Mouse (Mus musculus) midbrain, embryonic 15.5 days (tissue): Measurements from ENCODE around the gene Lrg1. TPM values are rescaled to one million over a fixed set of nuclear protein-coding genes. Genes with fewer than 3 reads are reported as not detected.

Experiments
- ATAC-seq: fragments of 200-750 bp; cut with Nextera tagmentation; replicated peaks from 2 replicates; pipeline ENCODE4 v1.8.0; 2017; ENCODE audit warnings: moderate TSS enrichment
- H3K27ac ChIP-seq: fragments of 300-500 bp; sonication (generic); 2 replicates; pipeline ENCODE4 v1.5.1; 2015; ENCODE audit warnings: mild to moderate bottlenecking, inconsistent platforms
- H3K27me3 ChIP-seq: fragments of 300-500 bp; sonication (generic); replicated peaks from 2 replicates; pipeline ENCODE4 v1.6.1; 2015; ENCODE audit warnings: inconsistent platforms
- H3K36me3 ChIP-seq: fragments of 300-500 bp; sonication (generic); replicated peaks from 2 replicates; pipeline ENCODE4 v1.6.1; 2015; ENCODE audit warnings: inconsistent platforms
- H3K4me1 ChIP-seq: fragments of 300-500 bp; sonication (generic); 2 replicates; pipeline ENCODE4 v1.6.1; 2015; ENCODE audit warnings: inconsistent platforms
- H3K4me2 ChIP-seq: fragments of 300-500 bp; sonication (generic); 2 replicates; pipeline ENCODE4 v1.6.1; 2015; ENCODE audit warnings: inconsistent platforms, mild to moderate bottlenecking, moderate library complexity
- H3K4me3 ChIP-seq: fragments of 300-500 bp; sonication (generic); 2 replicates; pipeline ENCODE4 v1.5.1; 2015; ENCODE audit warnings: mild to moderate bottlenecking, inconsistent platforms
- H3K9ac ChIP-seq: fragments of 300-500 bp; sonication (generic); 2 replicates; pipeline ENCODE4 v1.6.1; 2015; ENCODE audit warnings: mild to moderate bottlenecking, inconsistent platforms
- H3K9me3 ChIP-seq: fragments of 300-500 bp; sonication (generic); 2 replicates; pipeline ENCODE4 v1.6.1; 2016; ENCODE audit warnings: inconsistent platforms
- WGBS: fragments of 180-500 bp; shearing (Covaris S2); methylation state at CpG from one replicate; pipeline ENCODE4 v1.1.7; 2015; ENCODE audit warnings: mixed read lengths; 5-methylcytosine and 5-hydroxymethylcytosine counted together
- polyA plus RNA-seq: library from polyadenylated mRNA; unstranded; fragments of >200 nt; fragmentation: Nextera tagmentation; extraction: Ambion mirVana; gene quantifications from 2 replicates; pipeline ENCODE4 v1.2.1, GENCODE M21; 2015

The Lrg1 gene
- polyA plus RNA-seq, 1 experiment from 2014 or later = 0.12 TPM

- Histone ChIP-seq H3K9me3 (no peaks in the 10 kb centered on the region), H3K27ac (no peak overlapping the region; the same call in 1 of the 2 replicates), H3K4me3 (no peak overlapping the region), H3K4me2 (peak overlapping the region; percentile 37), H3K9ac (no peak overlapping the region), H3K36me3 (peaks cover 23% of the 10 kb centered on the region), H3K4me1 (peaks cover 35% of the 10 kb centered on the region), H3K27me3 (no peaks in the 10 kb centered on the region)
- ATAC-seq = 0 out of 2 replicates have a peak, but pooled peaks have one; percentile 3
- 23% methylated on average over 20 of the region's 21 CpGs for WGBS
These were observed 11.9 kb upstream of the Lrg1 start for GRCm38 (mm10) chr17:56133457-56134363.

DNA sequence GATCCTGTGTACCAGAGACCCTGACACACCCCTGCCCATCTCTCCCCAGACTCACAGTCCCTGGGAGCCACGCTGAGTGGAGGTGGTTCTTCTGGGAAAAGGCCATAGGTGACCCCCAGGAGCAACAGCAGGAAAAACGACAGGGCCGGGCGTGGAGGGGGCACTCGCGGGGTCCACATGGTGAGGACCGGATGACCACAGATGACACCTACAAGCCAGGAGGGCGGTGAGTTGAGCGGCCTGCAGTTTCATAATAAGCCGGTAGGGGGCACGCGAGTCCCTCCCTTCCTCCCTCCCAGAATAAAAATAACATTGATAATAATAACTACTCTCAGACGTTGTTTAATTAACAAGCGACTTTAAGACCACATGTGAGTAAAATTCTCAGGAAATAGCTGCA is 10.9 kb upstream of the Lrg1 start:
- WGBS = 5% methylated on average over 14 of the region's 14 CpGs

DNA sequence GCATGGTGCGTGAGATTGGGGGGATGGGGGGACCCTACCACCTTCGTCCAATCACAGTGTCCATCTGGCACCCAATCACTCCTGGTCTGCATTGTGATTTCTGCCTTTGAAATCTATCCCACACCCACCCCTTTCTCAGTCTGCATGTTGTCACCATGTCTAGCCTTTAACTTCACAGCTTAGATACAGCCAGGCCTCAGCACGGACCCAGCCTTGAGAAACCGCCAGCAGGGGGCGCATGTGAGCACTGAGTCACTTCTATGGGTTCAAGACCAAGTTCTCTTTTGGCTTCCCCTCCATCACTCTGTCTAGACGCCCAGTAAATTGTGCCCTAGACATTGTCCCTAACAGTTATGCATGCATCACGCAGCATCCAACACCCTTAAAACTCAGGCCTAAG is 10.0 kb upstream of the Lrg1 start:
- Histone ChIP-seq H3K27ac (no peak overlapping the region), H3K9me3 (no peaks in the 10 kb centered on the region), H3K36me3 (peaks cover 38% of the 10 kb centered on the region), H3K4me3 (no peak overlapping the region), H3K27me3 (no peaks in the 10 kb centered on the region), H3K4me2 (no peak overlapping the region), H3K4me1 (peaks cover 23% of the 10 kb centered on the region), H3K9ac (no peak overlapping the region)
- ATAC-seq = peak; percentile 21; the same call in 1 of the 2 replicates
- WGBS = 38% methylated on average over 7 of the region's 7 CpGs

More for the DNA sequence above, 10.9 kb upstream of the Lrg1 start:
- no peak overlapping the region for H3K4me2 ChIP-seq
- no peak overlapping the region for H3K4me3 ChIP-seq
- ATAC-seq = no peak
- H3K4me1 ChIP-seq = peaks cover 25% of the 10 kb centered on the region
- peaks cover 31% of the 10 kb centered on the region for H3K36me3 ChIP-seq
- H3K9ac ChIP-seq = no peak overlapping the region
- no peak overlapping the region for H3K27ac ChIP-seq
- no peaks in the 10 kb centered on the region for H3K9me3 ChIP-seq
- no peaks in the 10 kb centered on the region for H3K27me3 ChIP-seq

DNA sequence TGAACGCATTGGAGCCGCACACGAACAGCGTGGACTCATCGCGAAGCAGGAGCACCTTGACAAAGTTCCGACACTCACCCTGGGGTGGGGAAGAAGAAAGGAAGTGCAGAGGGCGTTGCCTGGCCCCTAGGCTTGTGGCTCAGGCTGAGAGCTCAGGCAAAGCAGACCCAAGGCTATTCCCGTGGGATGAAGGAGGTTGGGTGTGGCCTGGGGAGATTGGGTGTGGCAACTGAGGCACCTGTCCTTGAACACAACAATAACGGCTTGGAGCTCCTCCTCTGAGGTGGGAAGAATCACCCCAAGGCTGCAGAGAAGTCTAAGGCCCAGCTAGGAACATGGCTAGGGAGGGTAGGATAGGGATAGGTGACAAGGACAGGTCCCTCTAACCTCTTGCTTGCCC is 9.3 kb upstream of the Lrg1 start:
- no peak for ATAC-seq

DNA sequence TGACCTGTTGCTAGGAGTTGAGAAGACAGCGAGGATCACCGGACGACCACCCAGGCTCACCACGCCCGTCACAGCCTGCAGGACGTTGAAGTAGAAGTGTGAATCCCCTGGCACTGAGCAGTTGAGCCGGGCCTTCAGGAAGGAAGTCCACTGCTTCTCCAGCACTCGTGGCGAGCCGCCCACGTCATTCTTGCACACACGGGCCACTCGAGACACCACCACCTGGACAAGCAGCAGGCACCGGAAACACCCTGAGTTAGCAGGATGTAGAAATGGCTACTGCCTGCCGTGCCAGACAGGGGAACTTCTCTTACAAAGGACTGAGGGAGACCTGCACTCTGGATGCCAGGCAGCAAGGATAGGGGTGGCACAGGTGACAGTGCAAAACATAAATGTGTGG is 6.4 kb upstream of the Lrg1 start:
- H3K9ac ChIP-seq = no peak overlapping the region
- H3K27me3 ChIP-seq = peaks cover 19% of the 10 kb centered on the region
- H3K4me1 ChIP-seq = peaks cover 7% of the 10 kb centered on the region; the same call in 1 of the 2 replicates
- H3K4me3 ChIP-seq = no peak overlapping the region
- H3K36me3 ChIP-seq = peaks cover 56% of the 10 kb centered on the region
- ATAC-seq = no peak
- WGBS = 87% methylated on average over 15 of the region's 15 CpGs
- H3K27ac ChIP-seq = no peak overlapping the region
- no peaks in the 10 kb centered on the region for H3K9me3 ChIP-seq
- H3K4me2 ChIP-seq = no peak overlapping the region

More for the DNA sequence above, 9.3 kb upstream of the Lrg1 start:
- H3K4me1 ChIP-seq = peaks cover 23% of the 10 kb centered on the region
- H3K27ac ChIP-seq = no peak overlapping the region
- H3K9ac ChIP-seq = no peak overlapping the region
- no peaks in the 10 kb centered on the region for H3K9me3 ChIP-seq
- WGBS = 91% methylated on average over 10 of the region's 10 CpGs
- no peak overlapping the region for H3K4me2 ChIP-seq
- peaks cover 43% of the 10 kb centered on the region for H3K36me3 ChIP-seq
- H3K27me3 ChIP-seq = no peaks in the 10 kb centered on the region
- H3K4me3 ChIP-seq = no peak overlapping the region

DNA sequence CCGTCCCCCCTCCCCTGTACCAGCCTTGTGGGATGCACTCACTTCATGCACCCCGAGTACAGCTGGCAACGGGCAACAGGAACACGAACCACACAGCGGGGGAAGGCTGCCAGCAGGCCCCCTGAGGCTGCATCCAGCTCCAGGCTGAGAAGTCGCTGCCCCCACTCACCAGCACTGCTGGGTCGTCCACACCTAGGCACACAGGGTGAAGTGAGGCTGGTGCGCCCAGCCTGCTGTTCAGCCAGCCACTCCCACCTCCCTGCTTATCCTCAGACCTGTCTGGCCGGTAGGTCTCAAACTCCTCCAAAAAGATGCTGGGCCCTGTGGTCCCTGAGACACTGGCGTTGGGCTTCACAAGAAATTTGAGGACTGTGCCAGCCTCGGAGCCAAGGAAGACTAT is 4.4 kb upstream of the Lrg1 start:
- H3K4me3 ChIP-seq = no peak overlapping the region
- no peak overlapping the region for H3K4me2 ChIP-seq
- H3K36me3 ChIP-seq = peaks cover 63% of the 10 kb centered on the region
- peaks cover 7% of the 10 kb centered on the region; the same call in 1 of the 2 replicates for H3K9me3 ChIP-seq
- no peak overlapping the region for H3K9ac ChIP-seq
- H3K4me1 ChIP-seq = no peaks in the 10 kb centered on the region; the same call in 1 of the 2 replicates
- ATAC-seq = no peak
- H3K27me3 ChIP-seq = peaks cover 35% of the 10 kb centered on the region
- no peak overlapping the region for H3K27ac ChIP-seq
- WGBS = 79% methylated on average over 11 of the region's 11 CpGs

DNA sequence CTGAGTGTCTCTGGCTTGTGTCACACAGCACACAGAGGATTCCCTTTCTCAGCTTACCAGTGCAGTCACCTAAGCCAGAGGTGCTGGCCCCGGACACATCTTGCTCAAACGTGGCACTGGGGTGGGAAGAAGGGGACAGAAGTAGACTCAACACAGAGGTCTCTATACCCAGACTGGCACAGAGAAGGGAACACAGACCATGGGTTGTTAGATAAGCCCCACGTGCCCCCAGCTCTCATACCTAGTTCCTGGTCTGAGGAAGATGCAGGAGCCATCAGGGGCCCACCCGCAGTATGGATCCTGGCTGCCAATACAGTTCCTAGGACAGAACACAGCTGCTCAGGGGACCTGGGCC is 3.5 kb upstream of the Lrg1 start:
- no peaks in the 10 kb centered on the region; the same call in 1 of the 2 replicates for H3K4me1 ChIP-seq
- H3K9me3 ChIP-seq = peaks cover 7% of the 10 kb centered on the region; the same call in 1 of the 2 replicates
- no peak for ATAC-seq
- H3K36me3 ChIP-seq = peaks cover 53% of the 10 kb centered on the region
- H3K9ac ChIP-seq = no peak overlapping the region
- H3K27ac ChIP-seq = no peak overlapping the region
- no peak overlapping the region for H3K4me2 ChIP-seq
- 80% methylated on average over 4 of the region's 4 CpGs for WGBS
- H3K27me3 ChIP-seq = peaks cover 44% of the 10 kb centered on the region
- no peak overlapping the region for H3K4me3 ChIP-seq

DNA sequence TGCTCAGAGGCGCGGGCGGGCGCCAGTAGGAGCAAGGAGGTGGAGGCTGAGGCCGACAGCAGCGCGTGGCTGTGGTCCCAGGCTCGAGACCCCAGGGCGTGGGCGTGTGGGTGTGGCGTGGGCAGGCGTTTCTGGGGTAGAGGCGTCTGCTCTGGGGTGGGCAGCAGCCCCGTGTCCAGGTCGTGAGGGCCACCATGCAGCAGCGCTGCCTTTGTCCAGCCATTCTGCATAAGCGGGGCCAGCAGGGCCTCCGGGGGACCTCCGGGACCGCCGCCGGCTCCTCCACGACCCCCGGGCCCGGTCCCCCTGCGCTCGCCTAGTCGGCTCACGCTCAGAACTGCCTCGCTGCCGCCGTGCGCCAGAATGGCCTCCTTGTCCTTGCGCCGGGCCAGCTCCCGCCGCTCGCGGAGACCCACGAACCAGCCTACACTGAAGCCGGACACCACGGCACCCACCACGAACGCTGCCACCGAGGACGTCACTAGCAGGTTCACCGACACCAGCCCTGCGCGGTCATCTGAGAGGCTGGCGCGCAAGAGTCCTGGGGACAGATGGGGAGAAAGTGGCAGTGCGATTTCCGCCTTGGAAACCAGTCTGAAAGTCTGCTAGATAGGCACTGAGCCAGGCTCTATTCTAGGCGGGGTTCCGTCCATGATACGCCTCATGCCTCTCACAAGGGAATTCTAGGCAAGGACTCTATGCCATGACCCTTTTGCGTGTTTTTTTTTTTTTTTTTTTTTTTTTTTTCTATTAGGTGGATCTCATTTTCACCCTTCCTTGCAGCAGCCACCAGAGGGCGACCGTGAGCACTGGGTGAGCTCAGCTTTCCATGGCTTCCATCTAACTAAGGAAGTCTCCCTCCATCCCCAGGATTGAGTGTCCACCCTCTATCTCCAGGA is 2.8 kb upstream of the Lrg1 start:
- H3K4me2 ChIP-seq = peak overlapping the region; percentile 36
- H3K9ac ChIP-seq = no peak overlapping the region
- peaks cover 50% of the 10 kb centered on the region for H3K27me3 ChIP-seq
- peaks cover 7% of the 10 kb centered on the region; the same call in 1 of the 2 replicates for H3K9me3 ChIP-seq
- 11% methylated on average over 52 of the region's 59 CpGs for WGBS
- peaks cover 48% of the 10 kb centered on the region for H3K36me3 ChIP-seq
- 0 out of 2 replicates have a peak overlapping the region, but pooled peaks have one; percentile 4 for H3K4me3 ChIP-seq
- H3K4me1 ChIP-seq = no peaks in the 10 kb centered on the region; the same call in 1 of the 2 replicates
- ATAC-seq = no peak
- H3K27ac ChIP-seq = no peak overlapping the region

GRCm38 (mm10) chr17:56123681-56124340 is 2.0 kb upstream of the Lrg1 start:
- H3K4me2 ChIP-seq = peak overlapping the region; percentile 36
- peaks cover 7% of the 10 kb centered on the region; the same call in 1 of the 2 replicates for H3K9me3 ChIP-seq
- no peak for ATAC-seq
- 50% methylated on average over 58 of the region's 59 CpGs for WGBS
- no peak overlapping the region for H3K4me3 ChIP-seq
- H3K4me1 ChIP-seq = no peaks in the 10 kb centered on the region; the same call in 1 of the 2 replicates
- H3K9ac ChIP-seq = no peak overlapping the region
- no peak overlapping the region for H3K27ac ChIP-seq
- peaks cover 42% of the 10 kb centered on the region for H3K36me3 ChIP-seq
- H3K27me3 ChIP-seq = peaks cover 58% of the 10 kb centered on the region

GRCm38 (mm10) chr17:56123161-56123560 is 1.4 kb upstream of the Lrg1 start:
- Histone ChIP-seq H3K4me2 (no peak overlapping the region), H3K4me1 (no peaks in the 10 kb centered on the region; the same call in 1 of the 2 replicates), H3K27ac (no peak overlapping the region), H3K36me3 (peaks cover 39% of the 10 kb centered on the region), H3K27me3 (peaks cover 64% of the 10 kb centered on the region), H3K9me3 (peaks cover 7% of the 10 kb centered on the region; the same call in 1 of the 2 replicates), H3K4me3 (no peak overlapping the region), H3K9ac (no peak overlapping the region)
- ATAC-seq = no peak
- 92% methylated on average over 12 of the region's 12 CpGs for WGBS

DNA sequence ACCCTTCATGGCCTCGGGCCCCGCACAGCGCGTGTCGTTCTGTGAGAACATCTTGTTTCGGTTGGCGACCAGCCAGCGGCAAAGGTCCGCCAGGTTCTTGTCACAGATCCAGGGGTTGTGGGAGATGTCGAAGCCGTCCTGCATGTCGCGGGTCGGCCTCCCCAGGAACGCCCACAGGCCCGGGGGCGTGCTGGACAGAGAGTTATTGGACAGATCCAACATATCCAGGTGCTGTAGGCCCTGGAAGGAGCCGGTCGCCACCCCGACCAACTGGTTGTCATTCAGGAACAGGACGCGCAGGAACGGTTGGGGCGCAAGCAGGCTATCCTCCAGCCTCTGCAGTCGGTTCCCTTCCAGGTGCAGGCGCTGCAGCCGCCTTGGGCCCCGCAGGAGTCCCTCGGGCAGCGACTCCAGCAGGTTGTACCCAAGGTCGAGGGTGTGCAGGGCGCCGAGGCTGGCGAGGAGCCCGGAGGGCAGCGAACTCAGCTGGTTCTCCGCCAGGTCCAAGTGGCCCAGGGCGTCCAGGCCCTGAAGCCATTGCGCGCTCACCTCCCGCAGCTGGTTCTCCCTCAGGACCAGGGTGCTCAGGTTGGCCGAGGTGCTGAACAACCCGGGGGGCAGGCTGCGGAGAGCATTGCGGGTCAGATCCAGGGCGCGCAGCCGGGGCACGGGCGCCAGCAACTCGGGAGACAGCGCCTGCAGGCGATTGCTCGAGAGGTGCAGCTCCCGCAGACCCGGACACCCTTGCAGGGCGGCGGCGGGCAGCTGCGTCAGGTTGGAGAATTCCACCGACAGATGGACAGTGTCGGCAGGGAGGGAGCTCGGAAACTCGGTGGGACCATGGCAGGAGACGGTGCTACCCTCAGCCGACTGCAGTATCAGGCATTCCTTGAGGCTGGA is 1.6 kb downstream of the Lrg1 start:
- peaks cover 7% of the 10 kb centered on the region; the same call in 1 of the 2 replicates for H3K9me3 ChIP-seq
- H3K27me3 ChIP-seq = peaks cover 63% of the 10 kb centered on the region
- no peak overlapping the region for H3K27ac ChIP-seq
- peaks cover 22% of the 10 kb centered on the region for H3K36me3 ChIP-seq
- WGBS = 12% methylated on average over 66 of the region's 66 CpGs
- H3K4me3 ChIP-seq = no peak overlapping the region
- ATAC-seq = no peak
- H3K4me1 ChIP-seq = peaks cover 6% of the 10 kb centered on the region
- no peak overlapping the region for H3K9ac ChIP-seq
- H3K4me2 ChIP-seq = no peak overlapping the region
